Mouse (Mus musculus) hindlimb bud, embryonic 11.5 days (tissue): ENCODE measurements around the gene Ppfia4.

ENCODE experiments used
- DNase-seq: peaks from one replicate; pipeline ENCODE4 v3.0.0-alpha.2; 2012; ENCODE audit warnings: low read depth, low spot score; ENCODE audit errors: extremely low spot score

Gene Ppfia4

GRCm38 (mm10) chr1:134332770-134333271 is at the start of gene Ppfia4:
Ppfia4 (minus strand) TSS chr1:134332928.
- no peak for DNase-seq

DNA sequence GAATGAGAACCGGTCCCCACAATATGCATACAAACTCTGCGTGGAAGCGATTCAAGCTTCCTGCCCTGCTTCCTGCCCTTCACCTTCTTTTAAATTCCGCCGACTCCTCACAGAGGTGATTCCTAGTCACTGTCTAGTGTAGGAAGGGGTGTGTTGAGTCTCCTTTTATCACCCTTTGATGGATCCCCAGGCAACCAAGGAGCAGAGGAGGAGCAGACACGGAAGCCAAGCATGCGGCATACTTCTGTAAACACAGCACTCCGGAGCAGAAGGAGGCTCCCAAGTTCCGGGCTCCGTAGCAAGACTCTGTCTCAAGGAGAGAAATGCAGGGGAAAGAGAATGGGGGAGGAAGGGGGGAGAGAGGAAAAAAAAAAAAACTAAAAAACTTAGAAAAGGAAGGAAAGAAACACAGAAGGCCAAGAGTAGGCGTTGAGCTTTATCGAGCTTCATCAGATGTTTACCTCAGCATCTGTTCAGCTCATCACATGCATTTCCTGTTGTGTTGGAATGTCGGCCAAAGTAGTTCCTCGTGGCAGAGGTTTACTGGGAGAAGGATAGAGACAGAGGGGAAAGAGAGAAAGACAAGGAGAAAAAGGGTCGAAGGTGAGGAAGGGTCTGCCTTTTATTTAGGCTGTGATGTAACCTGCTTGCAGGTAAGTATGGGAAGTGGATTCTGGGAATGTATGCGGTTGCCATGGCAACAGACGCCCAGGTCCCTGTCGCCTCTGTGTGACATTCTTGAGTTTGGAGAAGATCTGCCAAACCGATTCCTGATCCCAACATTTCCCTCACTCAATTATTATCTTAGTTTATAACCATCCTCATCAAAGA is 49.3 kb upstream of the Ppfia4 start:
- no peak for DNase-seq

DNA sequence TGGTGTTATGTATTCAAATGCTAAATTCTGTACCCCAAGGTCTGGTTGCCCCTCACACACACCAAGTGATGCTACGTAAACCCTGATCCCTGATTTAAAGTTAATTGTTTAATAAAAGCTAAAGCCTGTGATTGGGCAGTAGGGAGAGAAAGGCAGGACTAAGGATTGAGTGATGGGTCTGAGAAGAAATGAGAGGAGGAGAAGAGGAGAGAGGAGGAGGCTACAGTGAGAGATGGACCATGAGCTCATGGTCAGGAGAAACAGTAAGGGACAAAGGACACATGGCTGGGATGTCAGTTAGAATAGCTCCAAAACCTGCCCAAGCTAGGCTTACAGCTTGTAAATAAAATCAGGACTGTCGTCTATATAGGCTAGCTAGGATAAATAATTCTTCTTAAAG is 48.3 kb upstream of the Ppfia4 start:
- DNase-seq, result no peak

DNA sequence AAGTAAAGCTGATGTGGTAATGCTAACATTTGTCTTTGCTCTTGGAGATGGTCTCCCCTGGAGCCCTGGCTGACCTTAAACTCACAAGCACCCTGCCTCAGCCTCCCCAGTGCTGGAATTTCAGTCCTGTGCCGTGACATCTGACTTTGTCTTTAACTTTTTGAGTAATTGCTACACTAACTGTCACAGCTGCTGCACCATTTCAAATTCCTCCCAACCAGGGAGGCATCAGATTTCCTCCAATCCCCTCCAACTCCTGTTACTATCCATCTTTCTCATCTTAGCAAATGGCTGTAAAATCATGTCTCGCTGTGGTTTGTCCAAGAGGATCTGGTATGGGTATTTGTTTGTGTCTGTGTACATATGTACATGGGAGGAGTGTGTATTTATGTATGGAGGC is 41.4 kb upstream of the Ppfia4 start:
- DNase-seq, result no peak

DNA sequence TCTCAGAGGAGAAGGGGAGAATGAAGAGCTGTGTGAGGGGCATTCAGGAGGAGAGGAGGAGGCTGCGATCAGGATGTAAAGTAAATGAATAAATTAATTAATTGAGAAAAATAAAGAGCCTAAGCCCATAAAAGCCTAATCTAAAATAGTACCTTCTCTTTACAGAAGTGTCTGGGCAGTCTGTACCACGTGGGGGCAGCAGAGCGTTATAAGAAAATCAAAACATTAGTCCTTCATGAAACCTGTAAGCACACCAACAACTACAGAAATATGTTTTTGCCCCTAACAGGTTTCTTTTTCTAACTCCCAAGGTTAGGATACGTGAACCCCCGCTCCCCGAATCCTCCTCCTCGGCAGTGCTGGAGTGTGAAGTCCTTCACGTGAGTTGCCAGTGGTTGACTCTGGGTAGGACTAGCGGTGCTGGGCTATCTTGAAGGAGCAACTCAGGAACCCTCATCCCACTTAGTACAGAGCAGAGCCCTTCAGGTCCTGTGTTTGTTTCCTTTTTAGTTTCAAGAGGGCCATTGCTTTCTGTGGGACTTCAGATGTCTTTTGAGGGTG is 36.1 kb upstream of the Ppfia4 start:
- no peak for DNase-seq

DNA sequence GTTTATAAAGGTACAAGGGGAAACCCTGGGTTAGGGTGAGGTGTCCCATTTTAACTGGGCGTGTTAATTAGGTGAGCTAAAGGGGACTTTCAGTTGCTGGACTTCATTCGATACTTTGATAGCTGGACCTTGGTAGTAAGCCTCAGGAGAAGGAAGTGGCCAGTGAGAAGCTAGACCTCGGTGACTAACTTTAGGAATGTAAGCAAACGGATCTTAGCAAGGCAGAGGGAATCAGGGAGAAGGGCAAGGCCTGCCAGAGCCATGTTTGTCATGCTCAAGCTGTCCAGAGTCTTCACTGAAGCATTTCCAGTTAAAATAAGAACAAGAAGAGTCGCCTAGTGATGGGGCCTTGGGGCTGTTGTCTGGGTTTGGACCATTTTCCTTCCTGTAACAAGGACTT is 32.8 kb upstream of the Ppfia4 start:
- no peak for DNase-seq

GRCm38 (mm10) chr1:134363194-134363593 is 30.5 kb upstream of the Ppfia4 start:
- DNase-seq, result no peak

DNA sequence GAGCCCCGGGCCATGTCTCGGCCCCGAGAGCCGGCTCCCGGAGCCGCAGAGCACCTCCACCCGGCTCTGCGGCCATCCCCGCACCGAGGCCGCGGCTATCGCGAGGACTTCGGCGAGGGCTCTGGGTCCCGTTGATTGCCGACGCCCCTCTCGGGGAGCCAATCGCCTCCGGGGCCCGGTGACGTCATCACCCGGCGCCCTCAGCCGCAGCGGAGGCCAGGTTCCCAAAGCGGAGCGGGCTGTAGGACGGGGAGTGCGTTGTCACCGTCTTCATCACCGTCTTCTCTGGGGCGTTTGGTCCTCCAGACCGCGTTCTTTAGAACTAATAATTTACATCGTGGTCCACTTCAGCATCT is 29.1 kb upstream of the Ppfia4 start, which contains the start of gene Tmem183a:
Gene Tmem183a, minus strand, starts transcription at position 123 of the 356 bp plus-strand sequence.
- DNase-seq, result peak; percentile 78

DNA sequence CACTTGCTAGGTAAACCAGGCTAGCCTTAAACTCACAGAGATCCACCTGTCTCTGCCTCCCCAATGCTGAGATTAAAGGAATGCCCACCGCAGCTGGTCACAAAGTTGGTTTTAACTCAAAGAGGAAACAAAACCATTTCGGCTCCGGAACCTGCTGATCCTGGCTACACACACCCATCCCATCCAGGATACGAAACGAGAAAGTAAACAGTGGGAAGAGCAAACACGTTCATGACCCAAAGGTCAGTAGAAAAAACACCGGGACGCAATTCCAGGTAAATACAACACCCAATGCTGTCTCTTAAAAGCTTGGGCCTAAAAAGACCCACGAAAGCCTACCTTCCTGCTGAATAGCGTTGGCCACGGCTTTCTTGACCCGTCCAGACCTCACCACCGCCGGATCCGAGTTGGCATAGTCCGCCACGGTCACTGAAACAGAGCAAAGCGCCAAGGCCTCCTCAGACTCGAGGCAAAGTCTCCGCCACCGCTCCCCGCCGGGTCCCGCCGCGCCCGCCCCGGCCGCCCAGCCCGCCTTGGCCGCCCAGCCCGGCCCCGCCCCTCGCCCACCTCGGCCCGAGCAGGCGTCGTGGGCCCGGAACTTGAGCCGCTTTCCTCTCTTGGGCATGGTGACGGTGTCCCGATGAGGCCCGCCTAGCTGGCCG is 28.6 kb upstream of the Ppfia4 start:
- no peak for DNase-seq

DNA sequence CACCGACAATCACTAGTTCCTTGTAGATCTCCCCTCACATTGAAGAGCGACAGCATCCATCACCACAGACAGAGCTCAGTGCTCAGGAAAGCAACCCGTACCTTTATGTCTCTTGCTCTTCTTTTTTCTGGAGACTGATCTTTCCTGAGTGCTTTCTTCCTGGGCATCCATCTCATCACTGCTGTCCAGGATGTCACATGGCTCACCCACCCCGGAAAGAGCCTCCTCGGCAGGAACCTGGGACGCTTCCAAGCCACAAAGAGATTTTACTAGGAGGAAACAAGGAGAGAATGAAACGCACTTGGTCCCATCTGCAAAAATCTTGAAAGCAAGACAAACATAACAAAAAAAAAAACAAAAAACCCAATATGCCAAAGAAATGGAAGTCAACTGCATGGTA is 27.9 kb upstream of the Ppfia4 start:
- DNase-seq, result no peak

- DNase-seq, result no peak
These were observed 24.7 kb upstream of the Ppfia4 start for GRCm38 (mm10) chr1:134357461-134357860.

- no peak for DNase-seq
These were observed 20.6 kb upstream of the Ppfia4 start for GRCm38 (mm10) chr1:134353326-134353725.

- no peak for DNase-seq
These were observed 15.1 kb upstream of the Ppfia4 start for GRCm38 (mm10) chr1:134347791-134348190.

GRCm38 (mm10) chr1:134345075-134345474 is 12.3 kb upstream of the Ppfia4 start:
- no peak for DNase-seq

- DNase-seq, result peak; percentile 58
These were observed 11.6 kb upstream of the Ppfia4 start for GRCm38 (mm10) chr1:134344005-134344950.

DNA sequence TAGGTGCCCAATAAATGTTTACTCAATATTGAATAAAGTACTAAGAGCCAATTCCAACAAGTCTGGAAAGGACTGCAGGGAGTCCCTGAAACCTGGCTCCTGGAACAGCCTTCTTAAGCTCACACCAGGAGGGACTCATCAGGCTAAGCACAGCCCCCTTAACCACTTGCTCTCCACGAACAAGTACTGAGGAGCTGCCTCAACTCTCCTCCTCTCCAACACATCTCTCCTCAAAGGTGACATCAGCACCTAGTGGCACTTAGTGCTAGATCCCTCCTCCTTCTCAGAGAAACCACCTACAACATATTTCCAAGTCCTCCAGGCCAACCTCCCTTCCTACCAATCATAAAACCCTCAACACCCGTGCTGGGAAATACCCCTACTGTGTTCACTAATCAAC is 10.8 kb upstream of the Ppfia4 start:
- no peak for DNase-seq

DNA sequence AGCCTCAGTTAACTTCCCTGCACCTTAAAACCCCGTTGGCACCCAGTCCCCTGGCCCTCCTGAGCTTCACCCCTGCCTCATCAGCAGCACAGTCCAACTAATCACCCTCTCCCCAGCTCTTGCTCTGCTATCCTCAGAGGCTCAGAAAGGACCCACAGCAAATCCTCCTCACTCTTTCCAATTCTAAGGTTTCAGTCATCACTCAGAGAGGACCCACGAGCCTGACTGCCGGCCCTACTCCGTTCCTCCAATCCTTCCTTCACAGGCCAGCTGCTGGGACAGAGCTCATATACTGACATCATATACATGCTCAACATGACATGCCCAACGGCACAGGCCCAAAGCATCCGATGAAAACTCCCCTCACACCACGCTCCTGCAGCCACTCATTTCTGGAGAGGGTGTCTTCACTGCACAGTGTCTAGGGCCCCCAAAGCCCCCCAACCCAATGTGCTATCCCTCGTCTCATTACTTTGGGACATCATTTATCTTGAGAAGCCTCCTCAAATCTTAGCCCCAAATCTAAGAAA is 10.1 kb upstream of the Ppfia4 start:
- no peak for DNase-seq

DNA sequence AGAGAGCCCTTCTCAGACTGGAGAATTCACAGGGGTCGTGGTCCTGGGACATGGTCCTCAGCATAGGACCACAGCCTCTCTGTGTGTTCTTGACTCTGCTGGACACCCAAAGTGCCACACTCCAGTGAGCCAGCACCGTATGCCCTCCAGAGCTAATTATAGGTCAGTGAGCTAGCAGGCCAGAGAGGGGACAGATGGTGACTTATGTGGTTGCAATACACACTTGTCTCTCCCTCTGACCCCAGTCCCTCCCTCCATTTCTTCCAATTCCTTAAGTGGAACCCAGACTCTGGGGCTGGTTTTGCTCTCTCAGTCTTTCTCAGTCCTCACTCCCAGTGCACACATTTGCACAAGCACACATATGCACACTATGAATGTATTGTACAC is 9.5 kb upstream of the Ppfia4 start:
- no peak for DNase-seq

GRCm38 (mm10) chr1:134341641-134342277 is 9.0 kb upstream of the Ppfia4 start:
- DNase-seq, result no peak
